Mouse (Mus musculus) testis, postnatal 10 days (tissue): ENCODE measurements at regions not wholly inside any gene's neighbourhood (a gene's known extent, or its start where the extent isn't known, plus 50 kb on each side); places are given as distances from the start of the nearest gene placed in this dataset.

Experiments used
- DNase-seq: peaks from one replicate; pipeline ENCODE4 v3.0.0; 2021; ENCODE audit warnings: low spot score

DNA sequence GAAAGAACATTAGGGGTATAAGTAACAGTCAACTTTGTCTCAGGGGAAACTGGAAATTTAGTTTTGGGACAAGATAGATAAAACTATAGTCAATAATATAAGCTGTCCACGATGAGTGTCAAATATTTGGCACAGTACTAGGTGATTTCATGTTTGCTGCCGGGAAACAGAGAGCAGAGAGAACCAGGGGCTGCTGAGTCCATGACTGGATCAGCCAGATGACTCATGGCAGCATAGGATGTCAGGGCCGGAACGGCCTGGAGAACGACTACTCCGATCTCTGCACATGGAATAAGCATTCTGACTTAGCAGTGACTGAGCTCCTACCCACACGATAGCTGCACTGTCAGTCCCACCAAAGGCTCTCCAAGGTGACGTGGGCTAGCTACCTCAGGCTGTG is 197.6 kb upstream of the Bmper start:
- DNase-seq: peak; percentile 31

DNA sequence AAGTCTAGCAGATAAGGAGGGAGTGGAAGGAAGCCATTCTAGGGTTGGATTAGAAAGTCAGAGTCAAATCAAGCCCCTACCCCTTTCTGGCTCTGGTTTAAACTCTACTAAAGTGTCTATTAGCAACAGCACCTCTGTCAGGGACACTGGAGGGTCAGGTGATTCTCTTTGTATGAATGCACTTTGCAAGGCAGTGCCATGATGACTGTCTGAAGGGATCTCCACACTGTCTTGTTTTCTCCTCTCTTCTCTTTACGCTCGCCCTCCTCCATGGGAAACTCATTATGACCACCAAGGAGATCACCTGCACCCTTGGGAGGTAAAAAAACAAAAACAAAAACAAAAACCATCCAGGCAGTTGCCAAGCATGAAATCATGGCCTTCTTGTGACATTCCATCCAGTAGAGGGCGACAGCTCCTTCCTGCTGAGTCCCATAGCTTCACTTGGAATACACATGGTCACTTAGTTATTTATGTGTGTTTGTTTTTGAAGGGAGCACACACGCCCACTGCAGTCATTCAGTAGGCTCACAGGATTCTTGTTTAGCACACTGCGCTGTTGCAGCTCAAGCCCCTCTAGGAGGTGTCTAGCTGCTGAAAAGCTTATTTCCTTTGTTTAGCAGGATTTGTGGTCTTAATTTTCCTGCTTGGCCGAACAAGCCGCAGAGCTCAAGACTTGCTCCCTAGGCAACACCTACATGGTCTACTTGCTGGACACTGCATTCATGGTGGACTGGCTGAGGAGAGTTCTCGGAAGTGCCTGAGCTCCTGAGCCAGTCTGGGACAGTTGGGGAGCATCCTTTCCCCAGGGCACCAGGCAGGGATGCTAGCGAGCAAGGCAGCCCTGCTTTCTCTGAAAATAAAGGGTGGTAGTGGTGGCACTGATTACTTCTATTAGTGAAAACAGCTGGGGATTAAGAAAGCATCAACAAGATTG is 195.2 kb upstream of the Bmper start:
- DNase-seq: peak; percentile 80

- no peak for DNase-seq
Observed at GRCm38 (mm10) chr9:23029421-23029820, 193.5 kb upstream of the Bmper start.

DNA sequence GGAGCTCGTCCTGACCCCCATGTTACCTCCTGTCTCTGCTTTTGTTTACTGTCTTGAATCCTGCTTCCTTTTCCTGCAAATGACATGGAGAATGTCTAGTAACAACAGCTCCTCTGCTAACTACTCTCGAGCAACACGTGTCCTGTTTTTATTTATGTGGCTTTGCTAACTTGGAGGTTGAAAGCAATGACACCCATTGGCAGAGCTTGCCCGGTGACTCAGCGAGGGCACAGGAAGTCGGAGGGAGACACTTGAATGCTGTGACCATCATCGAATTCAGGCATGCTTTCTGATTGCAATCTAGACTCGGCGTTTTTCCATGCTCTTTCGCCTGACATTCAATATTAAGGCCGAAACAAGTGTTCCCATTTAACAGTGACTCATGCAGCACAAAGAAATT is 192.7 kb upstream of the Bmper start:
- no peak for DNase-seq

DNA sequence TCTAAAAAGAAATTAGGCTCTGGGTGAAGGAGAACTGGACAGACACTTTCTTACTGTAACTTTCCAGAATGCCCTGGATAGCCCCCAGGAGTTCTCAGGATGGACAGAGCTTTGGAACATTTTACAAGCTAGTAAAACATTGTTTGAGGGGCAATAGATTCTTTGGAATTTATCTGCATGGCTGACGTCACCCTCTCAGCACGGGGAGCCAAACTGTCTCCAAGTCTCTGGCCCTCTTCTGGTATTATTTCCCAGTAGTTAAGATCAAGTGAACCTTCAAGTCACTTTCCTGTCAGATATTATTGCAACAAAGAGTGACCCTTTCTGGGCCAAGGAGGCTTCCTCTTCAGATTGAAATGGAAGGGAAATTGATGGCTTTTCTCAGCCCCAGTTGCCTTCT is 192.3 kb upstream of the Bmper start:
- DNase-seq: no peak

GRCm38 (mm10) chr9:23031916-23032315 is 191.0 kb upstream of the Bmper start:
- DNase-seq: no peak

- DNase-seq: no peak
Observed at GRCm38 (mm10) chr9:23035306-23035705, 187.6 kb upstream of the Bmper start.

- no peak for DNase-seq
Observed at GRCm38 (mm10) chr9:23035901-23036610, 186.8 kb upstream of the Bmper start.

DNA sequence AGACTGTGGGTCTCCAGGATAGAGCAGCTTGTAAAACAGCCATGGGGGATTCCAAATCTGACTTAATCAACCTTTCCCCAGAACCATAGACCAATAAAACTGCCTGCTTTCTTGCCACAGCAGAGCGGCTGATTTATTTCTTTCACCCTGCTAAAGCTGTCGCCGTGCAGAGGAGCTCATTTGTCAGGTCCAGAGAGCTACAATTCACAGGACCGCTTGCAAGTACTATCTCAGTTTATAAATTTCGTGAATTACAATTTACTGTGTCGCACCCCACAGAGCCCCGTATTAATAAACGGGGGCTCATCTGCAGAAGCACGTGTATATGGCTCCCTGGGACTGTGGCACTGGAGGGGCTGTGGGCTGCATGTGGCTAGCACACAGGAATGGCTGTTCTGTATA is 185.4 kb upstream of the Bmper start:
- DNase-seq: no peak

DNA sequence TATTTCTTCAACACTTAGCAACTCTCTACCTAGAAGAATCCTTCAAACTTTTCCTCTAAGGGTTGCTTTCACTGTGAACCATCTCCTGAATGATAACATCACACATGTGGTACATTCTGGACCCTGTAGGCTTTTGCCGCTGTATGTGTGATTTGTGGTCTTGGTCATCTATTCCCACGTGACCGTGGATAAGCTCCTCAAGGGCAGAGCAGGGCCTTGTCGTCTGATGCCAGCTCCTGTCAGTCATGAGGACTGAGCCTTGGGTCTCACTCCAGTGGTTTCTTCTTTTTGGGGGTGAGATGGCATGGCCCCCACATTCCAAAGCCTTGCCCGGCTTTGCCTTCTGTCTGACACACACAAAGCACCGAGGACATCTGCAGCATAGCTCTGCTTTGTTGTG is 183.3 kb upstream of the Bmper start:
- no peak for DNase-seq

DNA sequence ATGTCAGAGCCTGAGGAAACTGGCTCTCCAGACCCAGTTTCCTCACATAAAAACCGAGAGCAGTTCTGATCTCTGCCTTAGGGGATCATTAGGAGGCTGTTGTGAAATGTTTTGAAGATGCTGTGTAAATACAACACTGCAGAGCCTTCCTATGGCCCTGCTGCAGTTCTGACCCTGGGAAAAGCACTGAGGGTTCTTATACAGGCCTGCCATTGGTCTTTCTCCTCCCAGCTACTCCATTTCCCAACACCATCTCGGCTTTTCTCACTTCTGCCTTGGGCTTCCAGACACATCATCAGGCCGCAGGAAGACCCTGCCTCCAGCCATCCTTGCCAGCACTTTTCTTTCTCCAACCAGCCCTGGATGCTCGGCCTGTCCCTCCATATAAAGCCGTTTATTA is 181.9 kb upstream of the Bmper start:
- DNase-seq: no peak

DNA sequence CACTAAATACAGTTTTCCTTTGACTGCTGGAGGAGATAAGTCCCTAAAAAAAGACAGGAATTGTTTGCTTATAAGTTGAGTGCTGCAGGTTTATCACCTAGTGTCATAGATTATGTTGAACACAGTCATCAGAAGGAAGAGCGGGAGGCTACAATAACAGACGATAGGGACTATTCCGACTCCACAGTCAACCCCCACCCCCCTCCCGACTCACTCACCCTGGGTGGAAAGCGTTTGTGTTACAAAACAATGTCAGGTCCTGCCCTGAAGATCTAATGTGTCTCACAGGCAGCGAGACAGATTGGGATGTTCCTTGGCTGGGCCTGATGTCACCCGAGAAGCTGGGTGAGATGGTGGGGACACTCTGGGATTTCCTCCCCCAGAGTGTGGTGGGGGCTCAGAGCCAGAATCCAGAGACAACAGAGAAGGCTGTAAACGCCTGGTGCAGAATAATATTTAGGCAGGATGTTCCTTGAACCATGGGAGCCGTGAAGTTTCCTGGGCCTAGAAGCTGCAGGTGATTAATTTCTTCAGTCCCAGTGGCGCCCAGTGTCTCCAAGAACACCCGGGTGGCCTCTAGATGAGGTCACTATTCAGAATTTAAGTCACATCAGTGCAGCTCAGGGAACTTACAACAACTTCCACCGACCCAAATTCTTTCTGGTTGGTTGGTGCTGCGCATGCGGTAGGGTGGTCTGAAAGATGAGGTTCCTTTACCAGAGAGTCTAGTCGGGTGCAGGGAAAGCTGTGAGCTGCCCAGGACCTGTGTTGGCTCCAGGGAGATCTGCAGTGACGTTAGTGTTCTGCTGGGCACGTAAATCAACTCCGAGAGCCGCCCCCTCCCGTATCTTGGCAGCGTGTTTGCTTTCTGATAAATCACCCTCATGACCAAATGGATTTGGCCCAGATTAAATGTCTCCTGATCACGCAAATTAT is 181.1 kb upstream of the Bmper start:
- no peak for DNase-seq

GRCm38 (mm10) chr9:23043006-23043405 is 179.9 kb upstream of the Bmper start:
- DNase-seq: no peak

DNA sequence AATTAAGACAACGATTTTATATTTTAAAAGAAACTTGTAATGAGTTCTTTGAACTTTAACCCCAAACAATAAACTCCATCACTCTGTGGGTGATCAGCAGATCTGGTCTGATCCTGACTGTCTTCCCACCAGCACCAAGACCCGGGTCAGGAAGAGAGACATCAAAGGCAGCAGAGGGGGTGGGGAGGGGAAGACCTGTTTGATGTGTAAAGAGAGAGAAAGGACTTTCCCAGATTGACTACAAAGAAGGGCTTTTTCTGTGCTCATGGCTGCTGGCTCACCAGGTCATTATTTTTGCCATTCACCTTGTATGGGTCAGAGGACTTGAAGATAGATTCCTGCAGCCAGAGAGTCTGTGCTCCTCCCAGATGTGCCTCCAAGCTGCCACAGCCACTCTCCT is 177.4 kb upstream of the Bmper start:
- DNase-seq: no peak

- DNase-seq: no peak
Observed at GRCm38 (mm10) chr9:23050751-23051150, 172.1 kb upstream of the Bmper start.

GRCm38 (mm10) chr9:23059526-23059925 is 163.3 kb upstream of the Bmper start:
- no peak for DNase-seq

DNA sequence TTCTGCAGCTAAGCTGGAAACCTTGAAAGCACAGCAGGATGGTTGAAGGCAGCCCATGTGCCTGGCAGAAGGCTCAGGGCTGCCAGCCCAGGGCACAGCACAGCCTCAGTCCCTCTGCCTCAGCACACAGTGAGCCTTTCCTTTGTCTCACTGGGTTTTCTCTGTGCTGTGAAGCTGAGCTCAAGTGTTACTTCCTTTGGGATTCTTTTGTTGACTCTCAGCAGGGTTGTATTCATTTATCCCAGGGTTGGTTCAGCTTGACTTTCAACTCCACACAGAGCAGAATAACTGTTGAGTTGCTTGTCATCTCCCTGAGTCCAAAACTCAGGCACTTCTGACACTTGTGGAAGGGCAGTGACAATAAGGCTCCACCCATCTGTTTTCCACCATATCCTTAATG is 162.3 kb upstream of the Bmper start:
- DNase-seq: no peak

DNA sequence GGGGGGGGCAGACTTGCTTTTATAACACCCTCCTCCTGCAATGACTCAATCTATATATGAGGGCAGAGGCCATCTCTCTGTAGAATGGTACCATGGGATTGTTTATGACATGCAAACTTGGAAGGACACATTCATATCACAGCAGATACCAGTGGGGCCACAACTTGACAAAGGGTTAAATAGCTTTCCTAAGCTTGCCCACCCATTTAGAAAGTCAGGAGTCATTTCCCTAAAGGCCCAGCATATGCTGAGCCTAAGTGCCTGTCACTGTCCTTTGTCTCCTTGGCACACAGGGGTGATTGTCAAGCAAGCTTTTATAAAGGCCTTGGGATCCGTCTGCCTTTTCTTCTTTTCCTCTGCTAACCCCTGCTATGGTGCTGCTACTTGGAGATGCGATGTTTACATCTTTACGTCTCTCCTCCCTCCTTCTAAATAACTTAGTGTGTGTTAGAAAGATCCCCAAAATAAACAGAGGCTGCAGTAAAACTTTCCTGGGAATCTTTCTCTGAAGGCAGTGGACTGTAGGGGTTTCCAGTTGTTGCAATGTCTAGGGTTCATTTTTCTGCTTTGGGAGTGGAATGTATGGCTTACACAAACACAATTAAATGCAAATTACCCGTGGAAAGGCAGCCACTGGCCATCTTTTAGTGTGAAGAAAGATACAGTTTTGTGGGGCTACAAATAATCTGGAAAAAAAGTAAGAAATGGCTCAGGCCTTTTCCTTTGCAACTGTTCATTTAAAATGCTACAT is 161.5 kb upstream of the Bmper start:
- DNase-seq: no peak

GRCm38 (mm10) chr9:23062057-23062655 is 160.7 kb upstream of the Bmper start:
- DNase-seq: no peak

GRCm38 (mm10) chr9:23062656-23063444 is 160.0 kb upstream of the Bmper start:
- DNase-seq: no peak
